Mouse (Mus musculus) T-helper 1 cell (primary cell): ENCODE results near the gene Anp32a.

Experiments
- in situ Hi-C: fragments of 300-600 bp; cut with MboI, MseI; formaldehyde crosslinking; loops from one replicate; pipeline ENCODE4 v1.15.1; 2025; ENCODE audit warnings: high pct_unique_total_duplicates

Gene Anp32a

DNA sequence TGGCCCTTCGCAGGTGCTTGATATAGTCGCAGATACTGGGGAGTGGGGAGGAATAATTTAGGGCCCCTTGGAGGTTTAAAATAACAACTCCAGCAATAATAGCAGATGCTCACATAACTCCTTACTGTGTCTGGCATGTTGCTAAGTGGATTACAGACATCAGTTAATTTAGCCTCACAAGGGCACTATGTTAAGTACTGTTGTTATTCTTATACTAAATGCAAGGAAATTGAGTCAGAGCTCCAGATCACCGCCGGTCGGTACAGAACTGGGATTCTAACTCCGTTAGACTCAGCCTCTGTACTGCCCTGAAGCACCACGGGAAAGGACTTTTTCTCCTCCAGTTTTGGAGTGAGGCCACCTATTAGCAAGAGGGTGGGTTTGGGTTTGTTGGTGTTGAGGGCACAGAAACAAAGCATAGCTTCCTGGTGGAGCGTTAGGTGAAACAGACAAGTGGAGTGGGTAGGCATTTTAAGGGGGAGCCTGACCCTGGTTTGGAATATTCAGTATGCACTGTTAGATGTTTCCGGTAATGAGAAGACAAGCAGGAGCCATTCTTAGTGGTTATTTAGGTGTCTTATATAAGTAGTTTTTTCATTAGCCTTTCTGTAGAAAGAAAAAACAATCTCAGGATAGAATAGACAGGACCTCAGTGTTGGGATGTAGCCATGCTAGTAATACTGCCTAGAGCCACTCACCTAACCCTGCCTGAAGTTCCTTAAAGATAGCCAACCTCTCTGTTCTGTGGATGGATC lies 4.7 kb downstream of the Anp32a start:
- in situ Hi-C loops, result loop anchor here (5.0 to 10.0 kb wide), 2 partner anchors 219 to 469 kb away; partner anchors contain the start of gene Fem1b

- in situ Hi-C loops, result loop anchor here (5.0 to 10.0 kb wide), 2 partner anchors 219 to 468 kb away; partner anchors contain the start of gene Fem1b
These were observed 5.2 kb downstream of the Anp32a start for GRCm38 (mm10) chr9:62346388-62346679.

- in situ Hi-C loops, result loop anchor here (5.0 to 10.0 kb wide), 2 partner anchors 220 to 468 kb away; partner anchors contain the start of gene Fem1b
These were observed 6.1 kb downstream of the Anp32a start for GRCm38 (mm10) chr9:62347201-62347600.

DNA sequence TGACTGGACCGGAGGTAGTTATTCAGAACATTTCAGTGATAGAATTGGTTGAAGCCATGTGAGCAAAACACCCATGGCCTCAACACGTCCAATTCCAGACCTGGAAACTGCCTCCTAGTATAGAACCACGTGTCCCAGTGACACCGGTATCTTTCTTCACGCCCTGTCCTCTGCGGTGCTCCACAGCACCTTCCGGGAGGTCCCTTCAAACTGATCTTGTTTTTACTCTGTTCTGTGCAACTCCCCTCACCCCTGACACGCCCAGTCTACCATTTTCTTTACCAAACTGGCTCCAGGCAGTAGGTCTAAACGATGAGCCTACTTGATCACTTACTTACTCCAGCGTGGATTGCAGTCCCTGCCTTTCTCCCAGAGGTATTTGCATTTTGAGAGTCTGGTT lies 7.0 kb downstream of the Anp32a start:
- in situ Hi-C loops, result loop anchor here (5.0 to 10.0 kb wide), 2 partner anchors 221 to 467 kb away; partner anchors contain the start of gene Fem1b

DNA sequence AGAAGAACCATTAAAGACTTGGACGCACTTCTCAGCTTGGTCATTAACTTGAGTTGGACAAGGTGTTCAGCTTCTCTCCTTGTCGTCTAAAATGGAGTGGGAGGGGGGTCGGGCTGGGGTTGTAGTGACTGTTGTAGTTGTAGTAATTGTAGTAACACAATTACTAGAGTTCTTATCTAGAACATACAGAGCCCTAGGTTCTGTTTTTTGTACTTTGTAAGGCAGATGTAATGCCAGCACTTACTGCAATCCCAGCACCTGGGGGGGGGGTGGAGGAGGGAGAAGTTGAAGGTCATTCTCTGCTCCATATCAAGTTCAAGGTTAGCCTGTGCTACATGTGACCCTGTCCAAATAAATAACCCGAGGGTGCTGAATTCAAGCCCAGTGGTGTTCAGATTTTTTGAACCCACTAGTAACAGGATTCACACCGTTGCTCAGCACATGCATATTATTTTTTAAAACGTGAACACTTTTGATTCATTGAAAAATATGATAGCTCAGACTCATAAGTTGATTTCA lies 7.4 kb downstream of the Anp32a start:
- in situ Hi-C loops, result loop anchor here (5.0 to 10.0 kb wide), 2 partner anchors 221 to 466 kb away; partner anchors contain the start of gene Fem1b

GRCm38 (mm10) chr9:62349250-62349649 lies 8.2 kb downstream of the Anp32a start:
- in situ Hi-C loops, result loop anchor here (5.0 to 10.0 kb wide), 2 partner anchors 222 to 466 kb away; partner anchors contain the start of gene Fem1b

GRCm38 (mm10) chr9:62350721-62351120 lies 9.6 kb downstream of the Anp32a start:
- in situ Hi-C loops, result loop anchor here (25.0 kb wide), 1 partner anchor 1362 kb away; no protein-coding TSS in a partner anchor

GRCm38 (mm10) chr9:62351200-62351599 lies 10.1 kb downstream of the Anp32a start:
- in situ Hi-C loops, result loop anchor here (25.0 kb wide), 1 partner anchor 1361 kb away; no protein-coding TSS in a partner anchor

DNA sequence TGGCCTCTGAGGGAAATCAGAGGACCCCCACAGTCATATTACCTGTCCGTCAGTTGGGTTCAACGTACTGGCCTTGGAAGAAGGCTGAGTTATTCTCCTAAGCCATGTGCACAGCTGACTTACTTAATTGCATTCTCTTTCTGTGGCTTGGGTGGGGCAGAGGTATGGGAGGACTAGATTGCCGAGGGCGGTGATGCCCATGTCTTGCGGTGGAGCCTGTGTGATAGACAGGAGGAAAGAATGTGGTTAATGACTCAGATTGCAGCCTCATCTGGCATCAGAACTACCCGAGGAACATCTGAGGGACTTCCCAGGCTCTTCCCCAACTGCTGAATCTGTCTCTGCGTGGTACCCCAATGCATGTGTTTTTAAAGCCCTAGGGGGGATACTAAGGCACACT lies 12.7 kb downstream of the Anp32a start:
- in situ Hi-C loops, result loop anchor here (25.0 kb wide), 1 partner anchor 1359 kb away; no protein-coding TSS in a partner anchor

- in situ Hi-C loops, result loop anchor here (25.0 kb wide), 1 partner anchor 1357 kb away; no protein-coding TSS in a partner anchor
These were observed 14.0 kb downstream of the Anp32a start for GRCm38 (mm10) chr9:62354838-62355719.

DNA sequence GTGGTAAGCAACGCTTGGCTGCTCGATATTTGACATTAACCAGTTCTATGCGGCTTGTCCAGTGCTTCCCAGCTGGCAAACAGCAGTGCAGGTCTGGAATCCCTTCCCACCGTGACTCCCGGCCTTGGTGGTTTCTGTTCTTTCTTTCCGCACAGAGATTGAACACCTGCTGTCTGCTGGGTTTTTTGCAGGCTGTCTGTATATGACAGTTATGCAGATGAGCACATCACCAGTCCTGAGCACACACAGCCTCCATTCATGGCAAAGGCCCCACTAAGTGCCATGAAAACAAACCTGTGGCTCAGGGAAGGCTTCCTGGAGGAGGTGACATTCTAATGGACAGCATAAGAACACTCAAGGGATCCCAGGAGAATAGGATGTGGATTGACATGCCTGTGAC lies 14.7 kb downstream of the Anp32a start:
- in situ Hi-C loops, result loop anchor here (25.0 kb wide), 1 partner anchor 1357 kb away; no protein-coding TSS in a partner anchor

DNA sequence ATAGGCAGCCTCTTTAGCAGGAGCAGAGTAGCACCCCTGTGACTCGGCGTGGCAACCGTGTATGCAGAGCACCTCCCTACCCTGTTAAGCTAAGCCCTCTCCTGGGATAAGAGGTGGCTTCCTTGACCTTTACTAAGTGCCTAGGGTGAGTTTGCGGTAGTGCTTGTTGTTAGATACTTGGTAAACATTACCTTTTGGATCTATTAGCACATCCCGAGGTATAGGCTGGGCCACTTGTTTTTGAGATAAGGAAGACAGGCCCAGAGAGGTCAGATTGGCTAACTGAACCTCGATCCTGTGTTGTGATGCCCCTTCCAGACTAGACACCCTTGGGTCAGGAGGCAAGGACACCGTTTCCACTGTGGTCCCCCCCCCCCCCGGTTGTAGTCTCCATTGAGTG lies 16.5 kb downstream of the Anp32a start:
- in situ Hi-C loops, result loop anchor here (25.0 kb wide), 1 partner anchor 1355 kb away; no protein-coding TSS in a partner anchor

GRCm38 (mm10) chr9:62358851-62359250 lies 17.8 kb downstream of the Anp32a start:
- in situ Hi-C loops, result loop anchor here (25.0 kb wide), 1 partner anchor 1353 kb away; no protein-coding TSS in a partner anchor

- in situ Hi-C loops, result loop anchor here (25.0 kb wide), 1 partner anchor 1351 kb away; no protein-coding TSS in a partner anchor
These were observed 19.8 kb downstream of the Anp32a start for GRCm38 (mm10) chr9:62360889-62361288.

GRCm38 (mm10) chr9:62362835-62363385 lies 21.8 kb downstream of the Anp32a start:
- in situ Hi-C loops, result loop anchor here (25.0 kb wide), 1 partner anchor 1349 kb away; no protein-coding TSS in a partner anchor

GRCm38 (mm10) chr9:62363619-62364018 lies 22.5 kb downstream of the Anp32a start:
- in situ Hi-C loops, result loop anchor here (25.0 kb wide), 1 partner anchor 1349 kb away; no protein-coding TSS in a partner anchor

- in situ Hi-C loops, result loop anchor here (25.0 kb wide), 1 partner anchor 1348 kb away; no protein-coding TSS in a partner anchor
These were observed 23.1 kb downstream of the Anp32a start for GRCm38 (mm10) chr9:62364216-62364615.

- in situ Hi-C loops, result loop anchor here (5.0 to 25.0 kb wide), 2 partner anchors 33 to 1347 kb away; no protein-coding TSS in a partner anchor
These were observed 23.7 kb downstream of the Anp32a start for GRCm38 (mm10) chr9:62364831-62365230.

DNA sequence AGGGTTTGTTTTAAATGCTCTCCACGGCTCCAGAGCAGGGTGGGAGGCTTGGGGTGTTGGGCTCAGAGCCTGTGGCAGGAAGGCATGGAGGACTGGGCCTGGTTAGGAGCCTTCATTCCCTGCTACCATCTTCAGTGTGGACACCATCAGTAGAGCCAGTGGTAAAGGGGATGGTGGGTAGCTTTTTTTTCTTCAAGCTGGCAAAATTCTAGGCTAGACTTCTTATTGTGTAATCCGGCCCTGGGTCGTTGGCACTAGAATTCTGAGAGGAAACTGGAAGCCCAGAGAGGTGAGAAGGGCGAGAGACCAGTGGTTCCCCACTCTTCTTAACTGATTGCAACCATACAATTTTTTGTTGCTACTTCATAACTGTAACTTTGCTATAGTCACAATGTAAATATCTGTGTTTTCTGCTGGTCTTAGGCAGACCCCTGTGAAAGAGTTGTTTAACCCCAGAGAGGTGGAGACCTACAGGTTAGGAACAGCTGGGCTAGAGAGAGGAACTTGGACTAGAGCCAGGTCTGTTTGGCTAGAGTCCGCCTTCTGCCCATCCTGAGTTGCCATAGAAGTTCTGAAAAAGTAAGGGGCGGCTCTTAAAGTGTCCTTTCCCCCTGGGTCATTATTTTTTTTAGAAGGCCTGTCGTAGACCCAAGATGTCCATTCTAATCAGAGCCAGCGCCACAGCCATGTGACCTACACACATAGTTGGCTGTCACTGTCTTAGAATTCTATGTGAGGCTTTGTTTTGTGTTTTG lies 24.4 kb downstream of the Anp32a start:
- in situ Hi-C loops, result loop anchor here (5.0 to 25.0 kb wide), 2 partner anchors 33 to 1347 kb away; no protein-coding TSS in a partner anchor
